Mouse (Mus musculus) heart, embryonic 16.5 days (tissue): ENCODE measurements around the gene Dcdc2b. TPM values are rescaled to one million over a fixed set of nuclear protein-coding genes. Genes with fewer than 3 reads are reported as not detected.

ENCODE experiments used
- ATAC-seq: fragments of 200-750 bp; cut with Nextera tagmentation; replicated peaks from 2 replicates; pipeline ENCODE4 v1.8.0; 2017; ENCODE audit warnings: moderate number of reproducible peaks; ENCODE audit not compliant: insufficient read depth, low FRiP score; ENCODE audit errors: extremely low read depth
- H3K27ac ChIP-seq: fragments of 300-500 bp; sonication (generic); 2 replicates; pipeline ENCODE4 v1.5.1; 2014; ENCODE audit warnings: mild to moderate bottlenecking, low read length, control low read depth, moderate library complexity
- H3K27me3 ChIP-seq: fragments of 300-500 bp; sonication (generic); 2 replicates; pipeline ENCODE4 v1.6.1; 2014; ENCODE audit warnings: low read length, mixed read lengths; ENCODE audit not compliant: control insufficient read depth, insufficient read depth
- H3K36me3 ChIP-seq: fragments of 300-500 bp; sonication (generic); 2 replicates; pipeline ENCODE4 v1.6.1; 2014; ENCODE audit not compliant: control insufficient read depth, insufficient read depth
- H3K4me1 ChIP-seq: fragments of 300-500 bp; sonication (generic); 2 replicates; pipeline ENCODE4 v1.6.1; 2014; ENCODE audit warnings: low read length, mixed read lengths; ENCODE audit not compliant: control insufficient read depth, insufficient read depth
- H3K4me2 ChIP-seq: fragments of 300-500 bp; sonication (generic); 2 replicates; pipeline ENCODE4 v1.6.1; 2014; ENCODE audit warnings: low read depth, mild to moderate bottlenecking, control low read depth, low read length
- H3K4me3 ChIP-seq: fragments of 300-500 bp; sonication (generic); 2 replicates; pipeline ENCODE4 v1.5.1; 2014; ENCODE audit warnings: mild to moderate bottlenecking, control low read depth, low read length
- H3K9ac ChIP-seq: fragments of 300-500 bp; sonication (generic); 2 replicates; pipeline ENCODE4 v1.6.1; 2014; ENCODE audit warnings: low read length, control low read depth
- H3K9me3 ChIP-seq: fragments of 300-500 bp; sonication (generic); replicated peaks from 2 replicates; pipeline ENCODE4 v1.6.1; 2016; ENCODE audit warnings: low read length; ENCODE audit not compliant: control insufficient read depth
- WGBS: fragments of 180-500 bp; shearing (Covaris S2); extraction: QIAGEN DNeasy Blood & Tissue Kit; methylation state at CpG from one replicate; pipeline ENCODE4 v1.1.7; 2014; 5-methylcytosine and 5-hydroxymethylcytosine counted together
- polyA plus RNA-seq: library from polyadenylated mRNA; unstranded; fragments of >200 nt; fragmentation: Nextera tagmentation; extraction: Ambion mirVana; gene quantifications from 2 replicates; pipeline ENCODE4 v1.2.1, GENCODE M21; 2015

Dcdc2b gene
- polyA plus RNA-seq, 1 experiment from 2014 or later = 1.8 TPM

DNA sequence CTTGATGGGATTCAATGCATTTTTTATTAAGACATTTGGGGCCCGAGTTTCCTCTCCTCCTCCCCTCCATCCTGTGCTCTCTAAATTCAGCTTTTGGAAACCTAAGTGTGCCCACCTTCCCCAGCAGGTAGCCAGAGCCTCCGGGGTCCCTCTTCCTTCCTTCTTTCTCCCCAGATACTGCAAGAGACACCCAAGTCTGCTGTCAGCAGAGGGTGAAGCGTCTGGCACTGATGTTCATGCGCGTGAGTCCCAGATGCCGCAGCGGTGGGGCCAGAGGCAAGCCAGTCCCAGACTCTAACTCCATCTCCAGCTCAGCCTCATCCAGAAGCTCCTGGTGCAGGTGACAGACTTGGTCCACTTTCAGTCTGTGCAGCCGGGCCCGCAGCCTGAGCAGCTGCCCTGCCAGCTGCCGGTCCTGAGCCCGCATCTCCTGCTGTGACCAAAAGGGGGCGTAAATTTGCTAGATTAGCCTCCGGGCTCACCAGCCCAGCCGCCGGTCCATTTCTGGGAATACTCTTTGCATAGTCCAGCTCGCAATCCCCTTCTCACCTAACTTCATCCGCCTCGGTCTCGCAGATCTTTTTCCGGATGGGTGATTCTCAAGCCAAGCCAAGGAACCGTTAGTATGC, 37.1 kb downstream of the Dcdc2b start:
- no peak for ATAC-seq

DNA sequence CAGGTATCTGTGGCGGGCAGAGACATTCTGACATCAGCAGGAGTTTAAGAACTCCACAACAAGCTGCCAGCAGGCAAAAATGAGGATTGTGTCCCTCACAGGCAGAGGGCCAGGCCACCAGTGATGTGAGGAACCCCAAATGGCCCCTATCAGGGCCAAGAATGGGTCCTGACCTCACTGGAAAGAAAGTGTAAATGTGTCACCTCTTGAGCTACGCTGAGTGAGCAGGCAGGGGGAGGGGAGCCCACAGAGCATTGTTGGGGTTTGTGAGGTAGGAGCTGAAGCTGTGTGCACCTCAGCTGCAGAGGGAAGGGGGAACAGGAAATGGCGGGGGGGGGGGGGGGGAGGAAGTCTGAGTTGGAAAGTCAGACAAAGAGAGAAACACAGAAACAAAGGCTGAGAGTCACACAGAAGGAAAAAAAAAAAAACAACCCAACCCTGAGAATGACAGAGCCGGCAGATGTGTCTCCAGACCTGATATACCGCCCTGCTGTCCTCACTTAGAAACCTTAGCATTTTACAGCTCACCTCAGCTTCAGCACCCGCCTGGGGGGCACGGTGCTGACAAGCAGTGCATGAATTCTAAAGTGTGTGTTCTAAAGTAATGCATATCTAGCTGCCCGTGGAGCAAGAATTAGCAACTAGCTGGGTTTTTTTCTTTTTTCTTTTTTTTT, 38.7 kb downstream of the Dcdc2b start:
- Histone ChIP-seq H3K27ac (peak overlapping the region; percentile 83), H3K27me3 (no peaks in the 10 kb centered on the region), H3K36me3 (no peaks in the 10 kb centered on the region), H3K9ac (no peak overlapping the region), H3K9me3 (no peaks in the 10 kb centered on the region), H3K4me1 (peaks cover 9% of the 10 kb centered on the region), H3K4me2 (peak overlapping the region; percentile 20), H3K4me3 (no peak overlapping the region)
- 36% methylated on average over 7 of the region's 8 CpGs for WGBS
- peak; percentile 46; the same call in 1 of the 2 replicates for ATAC-seq

More for the DNA sequence above, 37.1 kb downstream of the Dcdc2b start:
- Histone ChIP-seq H3K4me2 (peak overlapping the region; percentile 35), H3K27ac (no peak overlapping the region), H3K4me3 (peak overlapping the region; percentile 8; the same call in 1 of the 2 replicates), H3K9me3 (no peaks in the 10 kb centered on the region), H3K36me3 (no peaks in the 10 kb centered on the region), H3K9ac (peak overlapping the region; percentile 6; the same call in 1 of the 2 replicates), H3K27me3 (no peaks in the 10 kb centered on the region), H3K4me1 (peaks cover 9% of the 10 kb centered on the region)
- 24% methylated on average over 21 of the region's 21 CpGs for WGBS

GRCm38 (mm10) chr4:129573430-129573829, 40.6 kb downstream of the Dcdc2b start, which contains the start of gene Lck:
Gene Lck (minus strand): TSS chr4:129573641.
- peaks cover 9% of the 10 kb centered on the region for H3K4me1 ChIP-seq
- no peaks in the 10 kb centered on the region for H3K9me3 ChIP-seq
- peak within 1 kb of the TSS; percentile 26 for H3K4me2 ChIP-seq
- H3K27ac ChIP-seq = peak within 1 kb of the TSS; percentile 2
- H3K9ac ChIP-seq = no peak within 1 kb of the TSS
- no peak for ATAC-seq
- no peaks in the 10 kb centered on the region for H3K27me3 ChIP-seq
- no peaks in the 10 kb centered on the region for H3K36me3 ChIP-seq
- peak within 1 kb of the TSS; percentile 0; the same call in 1 of the 2 replicates for H3K4me3 ChIP-seq
- WGBS = 89% methylated on average over 8 of the region's 8 CpGs

DNA sequence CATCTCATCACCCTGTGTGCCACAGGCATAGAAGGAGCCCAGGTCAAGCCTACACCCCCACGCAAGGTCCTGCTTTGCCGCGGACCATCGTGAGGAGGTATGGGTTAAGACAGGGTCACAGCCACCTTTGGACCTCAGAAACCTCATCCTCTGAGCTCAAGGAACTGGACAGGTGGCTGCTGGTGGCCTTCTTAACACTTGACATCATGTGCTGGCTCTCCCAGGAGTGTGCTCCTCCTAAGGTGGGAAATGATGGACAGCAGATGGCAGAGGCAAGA, 41.0 kb downstream of the Dcdc2b start:
- Histone ChIP-seq H3K9me3 (no peaks in the 10 kb centered on the region), H3K27ac (peak overlapping the region; percentile 2; the same call in 1 of the 2 replicates), H3K4me1 (peaks cover 9% of the 10 kb centered on the region), H3K36me3 (no peaks in the 10 kb centered on the region), H3K9ac (no peak overlapping the region), H3K4me3 (peak overlapping the region; percentile 0; the same call in 1 of the 2 replicates), H3K4me2 (peak overlapping the region; percentile 26), H3K27me3 (no peaks in the 10 kb centered on the region)
- ATAC-seq = no peak
- WGBS = 97% methylated on average over 4 of the region's 4 CpGs

DNA sequence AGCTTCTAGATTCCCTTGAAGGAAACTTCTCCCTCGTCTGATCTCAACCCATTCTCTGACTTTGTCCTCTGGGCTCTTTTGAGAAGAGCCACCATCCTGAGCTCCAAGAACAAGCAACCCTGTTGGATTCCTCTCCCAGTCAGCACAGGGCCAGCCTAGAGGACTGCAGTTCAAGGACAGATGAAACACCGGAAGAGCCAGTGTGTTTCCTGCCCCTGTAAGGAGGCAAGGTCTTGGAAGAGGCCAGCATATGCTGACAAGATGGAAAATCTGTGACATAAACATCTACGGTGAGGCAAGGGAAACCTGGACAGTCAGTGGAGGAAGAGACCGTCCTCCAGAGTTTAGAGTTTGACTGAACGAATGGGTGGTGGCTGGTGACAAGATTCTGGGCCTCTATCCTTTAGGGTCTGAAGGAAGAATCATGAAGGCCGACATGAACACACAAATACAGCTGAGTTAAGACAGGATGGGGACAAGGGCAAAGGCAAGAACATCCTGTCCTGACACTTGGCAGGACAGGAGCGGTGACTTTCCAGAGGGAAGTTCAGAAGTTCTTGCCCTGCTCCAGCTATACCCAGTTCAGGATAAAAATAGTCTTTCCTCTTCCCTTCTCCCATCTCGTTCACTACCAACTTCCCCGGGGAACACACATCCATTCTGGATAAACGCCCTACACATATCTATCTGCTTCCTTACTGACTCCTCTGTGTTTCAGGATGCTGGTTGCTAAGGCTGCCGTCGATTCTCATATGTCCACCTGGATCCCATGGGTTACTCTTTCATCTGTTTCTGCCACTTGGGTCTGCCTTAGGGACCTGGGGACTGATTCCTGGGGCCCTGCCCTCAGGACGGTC, 41.6 kb downstream of the Dcdc2b start:
- no peak for ATAC-seq
- 64% methylated on average over 13 of the region's 13 CpGs for WGBS

GRCm38 (mm10) chr4:129571551-129572084, 42.4 kb downstream of the Dcdc2b start:
- ATAC-seq = no peak
- Histone ChIP-seq H3K27me3 (no peaks in the 10 kb centered on the region), H3K4me2 (no peak overlapping the region), H3K9me3 (no peaks in the 10 kb centered on the region), H3K9ac (no peak overlapping the region), H3K4me3 (no peak overlapping the region), H3K4me1 (peaks cover 9% of the 10 kb centered on the region), H3K27ac (no peak overlapping the region), H3K36me3 (no peaks in the 10 kb centered on the region)
- 71% methylated on average over 8 of the region's 8 CpGs for WGBS

More for the DNA sequence above, 41.6 kb downstream of the Dcdc2b start:
- Histone ChIP-seq H3K9ac (no peak overlapping the region), H3K27me3 (no peaks in the 10 kb centered on the region), H3K4me1 (peaks cover 9% of the 10 kb centered on the region), H3K36me3 (no peaks in the 10 kb centered on the region), H3K4me2 (peak overlapping the region; percentile 7; the same call in 1 of the 2 replicates), H3K27ac (peak overlapping the region; percentile 2), H3K9me3 (no peaks in the 10 kb centered on the region), H3K4me3 (no peak overlapping the region)

- ATAC-seq = no peak
- H3K36me3 ChIP-seq = no peaks in the 10 kb centered on the region
- H3K4me2 ChIP-seq = no peak overlapping the region
- no peak overlapping the region for H3K9ac ChIP-seq
- WGBS = 80% methylated on average over 6 of the region's 6 CpGs
- H3K27ac ChIP-seq = no peak overlapping the region
- peaks cover 4% of the 10 kb centered on the region for H3K4me1 ChIP-seq
- no peak overlapping the region for H3K4me3 ChIP-seq
- H3K27me3 ChIP-seq = no peaks in the 10 kb centered on the region
- no peaks in the 10 kb centered on the region for H3K9me3 ChIP-seq
These were observed 44.0 kb downstream of the Dcdc2b start for GRCm38 (mm10) chr4:129570028-129570427.

GRCm38 (mm10) chr4:129568366-129568765, 45.7 kb downstream of the Dcdc2b start:
- Histone ChIP-seq H3K36me3 (no peaks in the 10 kb centered on the region), H3K27me3 (no peaks in the 10 kb centered on the region), H3K4me3 (no peak overlapping the region), H3K9me3 (no peaks in the 10 kb centered on the region), H3K4me2 (no peak overlapping the region), H3K27ac (no peak overlapping the region), H3K9ac (no peak overlapping the region), H3K4me1 (0 out of 2 replicates have a peak, but pooled peaks cover 2% of the 10 kb centered on the region)
- no peak for ATAC-seq
- 86% methylated on average over 7 of the region's 7 CpGs for WGBS
